Mouse (Mus musculus) thymus, postnatal 4 days (tissue): ENCODE data around the gene Pola2.

Experiments used
- DNase-seq: peaks from one replicate; pipeline ENCODE4 v3.0.0; 2021

Gene Pola2

DNA sequence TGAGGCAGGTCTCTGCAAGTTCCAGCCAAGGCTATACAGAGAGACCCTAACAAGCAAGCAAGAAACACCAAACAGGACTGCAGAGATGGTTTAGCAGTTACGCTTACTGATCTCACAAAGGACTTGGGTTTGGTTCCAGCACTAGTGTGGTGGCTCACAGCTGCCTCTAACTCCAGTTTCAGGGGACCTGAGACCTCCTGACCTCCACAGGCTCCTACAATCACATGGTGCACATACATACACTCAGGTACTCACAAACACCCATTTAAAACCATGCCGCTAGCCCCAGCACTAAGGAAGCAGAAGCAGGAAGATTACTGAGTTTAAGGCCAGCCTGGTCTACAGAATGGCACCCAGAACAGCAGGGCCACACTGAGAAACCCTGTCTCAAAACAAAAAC is 802 bp upstream of the Pola2 start:
- no peak for DNase-seq

GRCm38 (mm10) chr19:5962651-5963050 is 1.4 kb downstream of the Pola2 start:
- no peak for DNase-seq

DNA sequence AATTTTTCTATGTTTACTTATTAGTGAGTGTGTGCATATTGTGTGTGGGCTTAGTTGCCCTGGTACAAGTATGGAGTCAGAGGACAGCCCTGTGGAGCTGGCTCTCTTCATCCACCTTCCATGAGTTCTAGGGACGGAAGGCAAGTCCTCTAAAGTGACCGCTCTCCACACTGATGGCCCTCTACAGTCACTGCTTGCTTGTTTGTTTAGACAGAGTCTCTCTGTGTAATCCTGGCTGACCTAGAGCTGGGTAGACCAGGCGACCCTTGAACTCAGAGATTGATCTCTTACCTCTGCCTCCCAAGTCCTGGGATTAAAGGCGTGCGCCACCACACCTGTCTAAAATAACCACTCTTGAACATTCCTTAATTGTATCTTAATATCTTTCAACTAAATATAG is 6.6 kb downstream of the Pola2 start:
- no peak for DNase-seq

DNA sequence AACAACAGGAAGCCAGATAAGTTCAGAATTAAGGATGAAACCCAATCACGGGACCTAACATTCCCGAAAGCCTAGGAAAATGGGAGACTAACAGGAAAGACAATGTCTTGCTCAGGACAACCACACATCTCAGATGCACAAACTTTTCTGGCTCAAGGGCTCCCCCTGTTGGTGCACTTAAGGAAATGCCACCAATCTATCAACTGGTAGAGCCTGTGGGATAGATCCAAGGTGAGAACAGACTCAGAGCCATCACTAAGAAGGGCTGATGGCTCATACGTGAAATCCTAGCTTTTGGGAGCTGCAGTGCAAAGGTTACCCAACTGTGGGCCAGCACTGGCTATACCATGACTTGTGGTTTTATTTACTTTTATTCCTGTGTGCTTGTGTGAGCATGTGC is 7.3 kb downstream of the Pola2 start:
- DNase-seq = peak; percentile 85

DNA sequence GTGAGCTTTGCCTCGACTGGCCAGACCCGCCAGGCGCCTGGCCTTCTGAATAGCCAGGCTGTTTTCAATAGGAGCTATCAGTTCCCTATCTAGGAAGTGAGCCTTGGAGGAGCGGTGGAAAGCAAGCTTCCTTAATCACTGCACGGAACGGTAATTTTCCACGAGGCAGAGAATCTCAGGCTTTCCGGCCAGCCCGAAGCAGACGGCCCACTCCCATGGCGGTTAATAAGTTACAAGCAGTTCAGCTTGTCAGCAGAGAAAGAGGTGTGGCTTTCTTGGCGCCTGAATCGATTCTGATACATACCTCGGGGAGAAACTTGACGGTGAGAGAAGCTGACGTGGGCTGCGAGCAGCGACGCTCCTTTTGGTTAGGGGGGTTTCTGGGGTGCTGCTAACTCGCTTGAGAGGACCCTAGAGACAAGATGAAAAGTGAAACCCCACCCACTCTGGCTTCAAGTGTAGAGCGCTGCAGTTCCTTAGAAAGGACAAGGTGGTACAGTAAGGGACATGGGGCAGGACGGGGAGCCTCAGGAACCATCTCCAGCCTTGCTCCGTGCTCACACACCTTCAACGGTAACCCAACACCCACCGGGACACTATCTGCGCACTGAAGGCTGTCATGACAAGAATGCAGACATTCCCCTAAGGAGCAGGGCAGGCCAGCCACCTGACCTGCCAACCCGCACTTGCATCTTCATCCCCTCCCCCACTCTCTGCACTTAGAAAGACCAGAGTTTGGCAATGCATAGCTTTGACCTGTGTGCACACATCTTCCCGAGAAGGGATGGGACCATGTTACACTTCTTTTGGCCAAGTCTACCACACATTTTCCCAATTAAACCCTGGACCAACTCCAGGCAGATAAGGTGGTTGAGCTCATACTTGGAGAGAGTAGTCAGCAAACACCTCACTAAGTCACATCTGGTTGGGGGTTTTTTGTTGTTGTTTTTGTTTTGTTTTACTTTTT is 8.0 kb downstream of the Pola2 start:
- DNase-seq = no peak

- no peak for DNase-seq
These were observed 9.1 kb downstream of the Pola2 start for GRCm38 (mm10) chr19:5954936-5955335.

GRCm38 (mm10) chr19:5954031-5954710 is 9.8 kb downstream of the Pola2 start:
- DNase-seq = no peak

GRCm38 (mm10) chr19:5953201-5953770 is 10.7 kb downstream of the Pola2 start:
- no peak for DNase-seq

- DNase-seq = no peak
These were observed 11.8 kb downstream of the Pola2 start for GRCm38 (mm10) chr19:5952071-5952691.

DNA sequence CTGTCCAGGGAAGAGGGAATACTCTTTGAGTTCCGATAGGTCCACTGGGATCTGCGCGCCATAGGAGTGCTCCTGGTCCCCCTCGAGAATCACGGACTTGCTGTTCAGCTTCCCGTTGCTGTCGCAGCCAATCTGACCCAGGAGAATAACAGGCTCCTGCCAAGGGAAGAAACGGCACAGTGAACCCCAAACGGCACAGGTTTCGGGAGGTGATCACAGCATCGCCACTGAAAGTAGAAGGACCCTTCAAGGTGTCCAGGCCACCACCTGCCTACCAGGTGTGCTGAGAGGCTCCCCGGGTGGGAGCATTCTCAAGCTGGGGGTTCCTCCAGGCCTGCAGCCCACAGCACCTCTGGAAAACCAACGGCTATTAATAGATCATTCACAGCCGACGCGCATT is 12.4 kb downstream of the Pola2 start:
- no peak for DNase-seq

GRCm38 (mm10) chr19:5950218-5950617 is 13.8 kb downstream of the Pola2 start:
- no peak for DNase-seq

GRCm38 (mm10) chr19:5945891-5946290 is 18.1 kb downstream of the Pola2 start:
- no peak for DNase-seq

DNA sequence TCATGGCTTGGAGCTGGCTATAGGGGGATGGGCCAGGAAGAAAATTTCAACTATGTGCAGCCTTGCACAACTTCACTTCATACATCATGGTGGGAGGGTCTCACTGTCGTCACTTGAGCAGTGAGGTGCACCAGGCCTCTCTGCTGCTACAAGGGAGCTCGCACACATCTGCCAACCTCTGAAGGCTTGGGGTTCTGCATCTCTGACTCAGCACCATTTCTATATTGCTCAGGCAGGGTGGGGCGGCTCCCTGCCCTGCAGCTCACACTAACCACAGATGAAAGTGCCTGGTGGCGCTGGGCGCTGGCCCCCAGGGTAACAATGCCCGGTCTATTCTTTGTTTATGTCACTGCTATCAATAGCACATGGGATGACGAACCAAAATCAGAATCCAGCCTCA is 19.0 kb downstream of the Pola2 start:
- DNase-seq = no peak

DNA sequence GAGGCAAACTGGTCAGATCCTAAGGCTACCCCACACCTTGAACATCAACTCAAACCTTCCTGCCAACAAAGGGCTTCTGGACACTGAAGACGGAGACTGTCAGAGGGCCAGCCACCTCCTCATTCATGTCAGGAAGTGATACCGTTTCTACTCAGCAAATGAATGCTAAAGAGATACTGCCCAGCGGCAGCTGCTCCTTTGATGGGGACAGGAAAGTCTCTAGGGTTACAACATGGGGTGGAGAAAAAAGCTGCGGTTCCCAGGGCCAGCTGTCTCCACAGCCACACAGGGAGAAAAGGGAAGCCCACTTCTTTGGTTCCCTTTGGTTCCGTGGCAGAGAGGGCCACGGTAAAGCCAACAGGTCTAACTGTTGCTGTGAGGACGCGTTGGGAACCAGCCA is 19.9 kb downstream of the Pola2 start:
- no peak for DNase-seq

DNA sequence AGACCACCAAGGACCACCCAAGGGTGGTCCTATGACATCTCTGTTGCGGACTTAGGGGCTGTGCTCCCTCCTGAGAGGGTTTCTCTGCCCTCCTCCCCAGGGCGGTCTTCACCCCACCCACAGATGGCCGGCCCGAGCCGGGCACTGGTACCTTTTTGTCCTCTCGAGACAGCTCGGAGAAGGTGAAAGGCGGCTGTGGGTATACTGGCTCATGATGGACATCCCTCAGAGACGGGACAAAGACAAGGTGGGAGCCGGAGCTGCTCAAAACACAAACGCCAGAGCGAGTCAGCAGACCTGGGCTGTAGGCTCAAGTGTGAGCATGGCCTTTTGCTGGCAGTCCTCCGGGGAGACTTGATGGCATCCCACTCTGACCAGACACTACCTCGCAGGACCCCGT is 20.6 kb downstream of the Pola2 start:
- no peak for DNase-seq

GRCm38 (mm10) chr19:5942581-5942980 is 21.4 kb downstream of the Pola2 start:
- no peak for DNase-seq

DNA sequence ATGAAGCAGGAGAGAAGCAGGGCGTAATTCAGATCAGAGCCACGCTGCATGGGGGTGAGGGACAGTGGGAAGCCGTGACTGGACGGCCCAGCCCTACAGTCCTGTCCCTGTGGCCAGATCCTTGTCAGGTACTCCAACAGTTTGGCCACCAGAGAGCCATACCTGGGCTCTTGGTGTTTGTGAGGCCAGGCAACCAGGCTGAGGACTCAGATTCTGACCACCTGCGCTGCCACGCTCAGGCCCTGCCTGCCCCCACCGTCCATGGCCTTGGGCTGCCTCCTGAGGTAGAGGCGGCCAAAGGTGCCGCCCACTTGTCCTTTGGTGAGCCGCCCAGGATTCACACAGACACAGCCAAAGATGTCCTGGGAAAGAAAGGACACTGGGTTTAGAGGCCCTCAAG is 23.3 kb downstream of the Pola2 start:
- no peak for DNase-seq

DNA sequence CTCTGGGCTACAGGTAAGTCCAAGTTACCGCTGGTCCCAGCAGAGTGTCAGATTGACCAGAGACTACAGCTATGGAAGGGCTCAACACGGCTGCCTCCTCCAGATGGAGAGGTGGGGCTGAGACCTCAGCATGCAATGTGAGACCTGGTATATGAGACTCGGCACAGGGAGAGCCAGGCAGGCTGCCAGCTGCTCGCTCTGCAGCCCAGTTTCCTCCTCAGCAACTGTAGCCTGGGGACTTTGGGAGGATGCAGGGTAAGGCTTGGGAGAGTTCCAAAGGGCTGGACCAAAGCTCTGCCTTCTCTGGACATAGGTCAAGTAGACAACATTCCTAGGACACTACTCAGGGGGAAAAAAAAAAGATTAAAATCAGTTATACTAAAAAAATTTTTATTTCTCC is 23.8 kb downstream of the Pola2 start:
- no peak for DNase-seq

DNA sequence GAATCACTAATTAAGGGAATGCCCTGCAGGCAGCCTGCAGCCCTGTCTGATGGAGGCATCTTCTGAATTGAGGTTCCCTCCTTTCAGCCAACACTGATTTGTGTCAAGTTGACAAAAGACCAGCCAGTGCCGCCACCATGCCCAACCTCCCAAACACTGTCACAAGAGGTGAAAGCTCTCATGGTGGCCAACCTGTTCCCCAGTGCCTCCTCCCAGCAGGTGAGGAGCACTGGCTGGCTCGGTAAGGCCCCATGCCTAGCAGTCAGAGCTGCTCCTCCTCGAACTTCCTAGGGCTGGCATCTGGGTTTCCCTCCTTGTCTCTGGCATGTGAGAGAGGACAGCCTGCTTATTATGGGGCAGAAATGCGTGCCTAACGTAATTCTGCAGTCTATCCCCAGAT is 24.3 kb downstream of the Pola2 start:
- no peak for DNase-seq

- no peak for DNase-seq
These were observed 25.5 kb downstream of the Pola2 start for GRCm38 (mm10) chr19:5938516-5938915.

GRCm38 (mm10) chr19:5937836-5938406 is 26.1 kb downstream of the Pola2 start:
- DNase-seq = no peak

GRCm38 (mm10) chr19:5937095-5937835 is 26.7 kb downstream of the Pola2 start:
- no peak for DNase-seq
